Mouse (Mus musculus): ENCODE data around the gene Casq1. TPM values are rescaled to one million over a fixed set of nuclear protein-coding genes. Genes with fewer than 3 reads are reported as not detected.

The Casq1 gene
- polyA plus RNA-seq, 1 experiment: 1.8 TPM

DNA sequence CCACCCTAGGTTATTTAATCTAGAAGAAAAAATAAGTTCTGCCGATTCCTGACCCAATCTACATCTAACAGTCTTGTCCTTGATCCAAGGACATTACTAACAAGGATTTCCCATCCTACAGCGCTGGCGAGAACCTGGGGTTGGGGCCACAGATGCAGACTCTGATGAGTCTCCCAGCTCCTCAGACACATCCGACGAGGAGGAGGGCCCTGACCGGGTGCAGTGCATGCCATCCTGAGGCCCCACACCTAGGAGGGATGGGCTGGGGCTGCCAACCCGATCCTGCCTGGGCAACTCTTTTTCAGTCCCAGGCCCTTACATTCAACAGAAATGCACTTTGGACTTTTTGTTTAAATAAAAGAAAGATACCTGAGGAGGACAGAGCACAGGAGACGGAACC lies 25.2 kb downstream of the Casq1 start:
- peaks cover 71% of the 10 kb centered on the region for H3K36me3 ChIP-seq (ENCODE audit: control insufficient read depth, insufficient read depth, low read length, poor library complexity, severe bottlenecking)
- TF ChIP-seq CTCF (IDR thresholded peaks at IDR 0.05; ENCODE audit: low read depth, low read length) (no peak), POLR2A (IDR thresholded peaks at IDR 0.05; ENCODE audit: insufficient read depth, low read length) (no peak), EP300 (IDR thresholded peaks at IDR 0.05; ENCODE audit: insufficient read depth, low read depth, low read length) (no peak)
- H3K27me3 ChIP-seq (ENCODE audit: control insufficient read depth, insufficient read depth, low read length, poor library complexity, severe bottlenecking): no peaks in the 10 kb centered on the region
- no peaks in the 10 kb centered on the region for H3K9me3 ChIP-seq (replicated peaks; ENCODE audit: control insufficient read depth, insufficient read depth, low read length, poor library complexity, severe bottlenecking)
- no peaks in the 10 kb centered on the region for H3K4me1 ChIP-seq (ENCODE audit: control insufficient read depth, insufficient read depth, low read length)
- H3K9ac ChIP-seq (ENCODE audit: low read depth, poor library complexity, severe bottlenecking): no peak overlapping the region
- no peak overlapping the region for H3K4me3 ChIP-seq (ENCODE audit: low read depth, low read length)
- H3K27ac ChIP-seq (ENCODE audit: insufficient read depth, low read length): peak overlapping the region; percentile 52; the same call in 1 of the 2 replicates

- Histone ChIP-seq H3K36me3 (ENCODE audit: control insufficient read depth, insufficient read depth, low read length, poor library complexity, severe bottlenecking) (peaks cover 81% of the 10 kb centered on the region), H3K9ac (ENCODE audit: low read depth, poor library complexity, severe bottlenecking) (no peak overlapping the region), H3K4me1 (ENCODE audit: control insufficient read depth, insufficient read depth, low read length) (no peaks in the 10 kb centered on the region), H3K27me3 (ENCODE audit: control insufficient read depth, insufficient read depth, low read length, poor library complexity, severe bottlenecking) (no peaks in the 10 kb centered on the region), H3K4me3 (ENCODE audit: low read depth, low read length) (no peak overlapping the region), H3K9me3 (replicated peaks; ENCODE audit: control insufficient read depth, insufficient read depth, low read length, poor library complexity, severe bottlenecking) (no peaks in the 10 kb centered on the region), H3K27ac (ENCODE audit: insufficient read depth, low read length) (no peak overlapping the region)
- TF ChIP-seq POLR2A (IDR thresholded peaks at IDR 0.05; ENCODE audit: insufficient read depth, low read length) (no peak), EP300 (IDR thresholded peaks at IDR 0.05; ENCODE audit: insufficient read depth, low read depth, low read length) (no peak), CTCF (IDR thresholded peaks at IDR 0.05; ENCODE audit: low read depth, low read length) (no peak)
These were observed 27.5 kb downstream of the Casq1 start for GRCm38 (mm10) chr1:172192217-172192616.

DNA sequence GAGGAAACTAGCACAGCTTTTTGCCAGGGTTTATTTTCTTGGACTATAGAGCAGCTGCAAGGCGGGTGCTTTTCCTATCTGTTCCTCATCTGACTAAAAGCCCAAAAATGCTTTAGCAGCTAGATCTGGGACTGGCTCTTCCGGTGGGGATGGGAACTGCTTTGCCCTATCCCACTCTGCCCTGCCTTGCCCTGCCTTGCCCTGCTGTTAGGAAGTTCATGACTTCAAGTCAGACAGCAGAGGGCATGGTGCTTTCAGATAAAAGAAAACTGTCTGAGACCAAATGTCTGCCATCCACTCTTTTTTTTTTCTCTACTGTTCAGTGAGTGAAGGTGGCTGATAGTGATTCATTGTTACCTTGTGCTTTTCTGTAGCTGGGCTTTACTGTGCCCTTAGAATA lies 28.1 kb downstream of the Casq1 start:
- Histone ChIP-seq H3K4me3 (ENCODE audit: low read depth, low read length) (no peak overlapping the region), H3K27me3 (ENCODE audit: control insufficient read depth, insufficient read depth, low read length, poor library complexity, severe bottlenecking) (no peaks in the 10 kb centered on the region), H3K27ac (ENCODE audit: insufficient read depth, low read length) (no peak overlapping the region), H3K4me1 (ENCODE audit: control insufficient read depth, insufficient read depth, low read length) (no peaks in the 10 kb centered on the region), H3K9ac (ENCODE audit: low read depth, poor library complexity, severe bottlenecking) (no peak overlapping the region), H3K36me3 (ENCODE audit: control insufficient read depth, insufficient read depth, low read length, poor library complexity, severe bottlenecking) (peaks cover 79% of the 10 kb centered on the region), H3K9me3 (replicated peaks; ENCODE audit: control insufficient read depth, insufficient read depth, low read length, poor library complexity, severe bottlenecking) (no peaks in the 10 kb centered on the region)
- TF ChIP-seq CTCF (IDR thresholded peaks at IDR 0.05; ENCODE audit: low read depth, low read length) (no peak), EP300 (IDR thresholded peaks at IDR 0.05; ENCODE audit: insufficient read depth, low read depth, low read length) (no peak), POLR2A (IDR thresholded peaks at IDR 0.05; ENCODE audit: insufficient read depth, low read length) (no peak)

GRCm38 (mm10) chr1:172188891-172189290 lies 30.8 kb downstream of the Casq1 start:
- no peaks in the 10 kb centered on the region for H3K9me3 ChIP-seq (replicated peaks; ENCODE audit: control insufficient read depth, insufficient read depth, low read length, poor library complexity, severe bottlenecking)
- H3K4me1 ChIP-seq (ENCODE audit: control insufficient read depth, insufficient read depth, low read length): no peaks in the 10 kb centered on the region
- peaks cover 68% of the 10 kb centered on the region for H3K36me3 ChIP-seq (ENCODE audit: control insufficient read depth, insufficient read depth, low read length, poor library complexity, severe bottlenecking)
- no peak for TF ChIP-seq EP300 (IDR thresholded peaks at IDR 0.05; ENCODE audit: insufficient read depth, low read depth, low read length)
- TF ChIP-seq CTCF (IDR thresholded peaks at IDR 0.05; ENCODE audit: low read depth, low read length): peak; percentile 28
- no peaks in the 10 kb centered on the region for H3K27me3 ChIP-seq (ENCODE audit: control insufficient read depth, insufficient read depth, low read length, poor library complexity, severe bottlenecking)
- H3K9ac ChIP-seq (ENCODE audit: low read depth, poor library complexity, severe bottlenecking): no peak overlapping the region
- H3K4me3 ChIP-seq (ENCODE audit: low read depth, low read length): no peak overlapping the region
- H3K27ac ChIP-seq (ENCODE audit: insufficient read depth, low read length): no peak overlapping the region

- Histone ChIP-seq H3K9me3 (replicated peaks; ENCODE audit: control insufficient read depth, insufficient read depth, low read length, poor library complexity, severe bottlenecking) (no peaks in the 10 kb centered on the region), H3K27ac (ENCODE audit: insufficient read depth, low read length) (no peak overlapping the region), H3K4me3 (ENCODE audit: low read depth, low read length) (no peak overlapping the region), H3K4me1 (ENCODE audit: control insufficient read depth, insufficient read depth, low read length) (no peaks in the 10 kb centered on the region), H3K36me3 (ENCODE audit: control insufficient read depth, insufficient read depth, low read length, poor library complexity, severe bottlenecking) (peaks cover 55% of the 10 kb centered on the region), H3K27me3 (ENCODE audit: control insufficient read depth, insufficient read depth, low read length, poor library complexity, severe bottlenecking) (no peaks in the 10 kb centered on the region), H3K9ac (ENCODE audit: low read depth, poor library complexity, severe bottlenecking) (no peak overlapping the region)
- TF ChIP-seq EP300 (IDR thresholded peaks at IDR 0.05; ENCODE audit: insufficient read depth, low read depth, low read length) (no peak), POLR2A (IDR thresholded peaks at IDR 0.05; ENCODE audit: insufficient read depth, low read length) (no peak), CTCF (IDR thresholded peaks at IDR 0.05; ENCODE audit: low read depth, low read length) (no peak)
These were observed 33.0 kb downstream of the Casq1 start for GRCm38 (mm10) chr1:172186401-172187289.

GRCm38 (mm10) chr1:172183915-172184314 lies 35.8 kb downstream of the Casq1 start:
- no peak overlapping the region for H3K4me3 ChIP-seq (ENCODE audit: low read depth, low read length)
- no peaks in the 10 kb centered on the region for H3K9me3 ChIP-seq (replicated peaks; ENCODE audit: control insufficient read depth, insufficient read depth, low read length, poor library complexity, severe bottlenecking)
- H3K27ac ChIP-seq (ENCODE audit: insufficient read depth, low read length): no peak overlapping the region
- H3K36me3 ChIP-seq (ENCODE audit: control insufficient read depth, insufficient read depth, low read length, poor library complexity, severe bottlenecking): peaks cover 46% of the 10 kb centered on the region
- no peaks in the 10 kb centered on the region for H3K27me3 ChIP-seq (ENCODE audit: control insufficient read depth, insufficient read depth, low read length, poor library complexity, severe bottlenecking)
- TF ChIP-seq POLR2A (IDR thresholded peaks at IDR 0.05; ENCODE audit: insufficient read depth, low read length): no peak
- no peak for TF ChIP-seq EP300 (IDR thresholded peaks at IDR 0.05; ENCODE audit: insufficient read depth, low read depth, low read length)
- TF ChIP-seq CTCF (IDR thresholded peaks at IDR 0.05; ENCODE audit: low read depth, low read length): no peak
- no peaks in the 10 kb centered on the region for H3K4me1 ChIP-seq (ENCODE audit: control insufficient read depth, insufficient read depth, low read length)
- H3K9ac ChIP-seq (ENCODE audit: low read depth, poor library complexity, severe bottlenecking): no peak overlapping the region
